Mouse (Mus musculus): ENCODE data around the gene Abcg3.

Gene Abcg3

GRCm38 (mm10) chr5:104982535-104982934 lies at the start of gene Abcg3:
Gene Abcg3 (minus strand): TSS chr5:104982718.
- in situ Hi-C loops (cut with MboI, MseI), result no loop called here

GRCm38 (mm10) chr5:105012551-105012950 lies 30.0 kb upstream of the Abcg3 start:
- in situ Hi-C loops (cut with MboI, MseI), result loop anchor here in 1 of 2 experiments (5.0 kb wide), 1 partner anchor 40 kb away; no protein-coding TSS in a partner anchor

GRCm38 (mm10) chr5:105011570-105011969 lies 29.1 kb upstream of the Abcg3 start:
- in situ Hi-C loops (cut with MboI, MseI), result loop anchor here in 1 of 2 experiments (5.0 kb wide), 1 partner anchor 41 kb away; no protein-coding TSS in a partner anchor

- in situ Hi-C loops (cut with MboI, MseI), result loop anchor here in 1 of 2 experiments (5.0 kb wide), 1 partner anchor 42 kb away; no protein-coding TSS in a partner anchor
Measured at GRCm38 (mm10) chr5:105010376-105010775, 27.9 kb upstream of the Abcg3 start.

- in situ Hi-C loops (cut with MboI, MseI), result no loop called here
Measured at GRCm38 (mm10) chr5:104989411-104989810, 6.9 kb upstream of the Abcg3 start.

GRCm38 (mm10) chr5:104988000-104988399 lies 5.5 kb upstream of the Abcg3 start:
- in situ Hi-C loops (cut with MboI, MseI), result no loop called here

- in situ Hi-C loops (cut with MboI, MseI), result no loop called here
Measured at GRCm38 (mm10) chr5:104986706-104987105, 4.2 kb upstream of the Abcg3 start.

GRCm38 (mm10) chr5:104979040-104979513 lies 3.4 kb downstream of the Abcg3 start:
- in situ Hi-C loops (cut with MboI, MseI), result no loop called here

GRCm38 (mm10) chr5:104958141-104958793 lies 24.3 kb downstream of the Abcg3 start:
- in situ Hi-C loops (cut with MboI, MseI), result no loop called here

- in situ Hi-C loops (cut with MboI, MseI), result no loop called here
Measured at GRCm38 (mm10) chr5:104955208-104955607, 27.3 kb downstream of the Abcg3 start.

- in situ Hi-C loops (cut with MboI, MseI), result loop anchor here in 1 of 2 experiments (25.0 kb wide), 1 partner anchor 1790 kb away; no protein-coding TSS in a partner anchor
Measured at GRCm38 (mm10) chr5:104946951-104947350, 35.6 kb downstream of the Abcg3 start.

GRCm38 (mm10) chr5:104934148-104934547 lies 48.4 kb downstream of the Abcg3 start:
- in situ Hi-C loops (cut with MboI, MseI), result loop anchor here in 1 of 2 experiments (25.0 kb wide), 1 partner anchor 1803 kb away; no protein-coding TSS in a partner anchor

GRCm38 (mm10) chr5:104906556-104906955 lies 76.0 kb downstream of the Abcg3 start:
- in situ Hi-C loops (cut with MboI, MseI), result loop anchor here in 1 of 2 experiments (10.0 kb wide), 1 partner anchor 398 kb away; no protein-coding TSS in a partner anchor
